Mouse (Mus musculus): ENCODE measurements at regions not wholly inside any gene's neighbourhood (a gene's known extent, or its start where the extent isn't known, plus 50 kb on each side); places are given as distances from the start of the nearest gene placed in this dataset.

DNA sequence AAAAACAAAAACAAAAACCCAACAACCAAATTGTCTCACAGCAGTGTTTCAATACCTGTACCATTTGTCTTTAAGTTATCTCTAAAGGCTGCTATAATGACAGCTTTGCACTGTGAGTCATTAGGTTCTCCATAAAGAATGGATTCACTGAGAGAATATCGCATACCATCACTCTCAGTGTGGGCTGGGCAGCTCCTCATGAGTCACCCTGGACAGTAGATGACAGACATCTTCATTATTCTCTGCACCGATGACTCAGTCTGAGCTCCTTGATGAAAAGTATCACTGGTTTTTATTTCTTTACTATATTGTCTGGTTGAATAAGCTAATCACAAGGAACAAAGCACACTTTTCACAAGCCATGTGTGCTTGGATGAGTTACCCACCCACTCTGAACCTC, 230.4 kb downstream of the Abcc12 start:
- Histone ChIP-seq H3K27me3 (ENCODE audit: control insufficient read depth, insufficient read depth, low read length) (no peaks in the 10 kb centered on the region), H3K27ac (ENCODE audit: low read depth, low read length) (no peak overlapping the region), H3K4me1 (replicated peaks; ENCODE audit: control insufficient read depth, insufficient read depth, low read length) (no peaks in the 10 kb centered on the region), H3K36me3 (ENCODE audit: control insufficient read depth, insufficient read depth, low read length) (no peaks in the 10 kb centered on the region), H3K9ac (ENCODE audit: low read length) (no peak overlapping the region), H3K4me2 (ENCODE audit: low read depth, low read length, severe bottlenecking) (no peak overlapping the region), H3K9me3 (ENCODE audit: control insufficient read depth, low read length) (no peaks in the 10 kb centered on the region), H3K4me3 (ENCODE audit: low read depth, low read length) (no peak overlapping the region)
- ATAC-seq (replicated peaks; ENCODE audit: low FRiP score) (no peak), DNase-seq (ENCODE audit: low spot score) (no peak)
- 86% methylated on average over 2 of the region's 2 CpGs for WGBS

DNA sequence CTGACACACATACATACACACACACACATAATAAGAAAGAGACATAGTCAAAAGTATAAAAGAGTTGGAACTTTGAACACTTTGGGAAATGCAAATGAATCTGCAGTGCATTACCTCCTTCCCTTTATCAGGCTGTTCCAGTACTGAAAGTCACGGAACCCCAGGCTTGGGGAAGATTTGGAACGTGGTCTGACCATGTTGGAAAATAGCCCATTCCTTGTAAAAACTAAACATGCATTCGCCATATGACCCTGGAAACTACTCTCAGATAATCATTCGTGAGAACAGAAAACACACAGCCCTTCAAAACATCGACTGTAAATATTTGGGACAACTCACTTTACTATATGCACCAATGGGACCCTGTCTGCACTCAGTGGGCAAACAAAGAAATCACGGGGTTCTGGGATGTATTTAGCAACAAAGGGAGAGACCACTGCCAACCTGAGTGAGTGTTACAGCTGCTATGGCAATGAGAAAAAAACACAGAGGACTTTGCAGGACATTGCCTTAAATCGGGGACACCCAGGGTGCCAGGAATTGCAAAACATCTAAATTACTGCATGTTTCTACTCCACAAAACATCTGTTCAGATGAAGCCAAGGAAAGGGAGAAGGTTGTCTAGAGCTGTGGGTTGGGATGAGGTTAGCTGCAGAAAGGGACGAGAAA, 238.3 kb downstream of the Abcc12 start:
- no peak for DNase-seq (ENCODE audit: low spot score)
- Histone ChIP-seq H3K9ac (ENCODE audit: low read length) (no peak overlapping the region), H3K9me3 (ENCODE audit: control insufficient read depth, low read length) (no peaks in the 10 kb centered on the region), H3K4me2 (ENCODE audit: low read depth, low read length, severe bottlenecking) (no peak overlapping the region), H3K27ac (ENCODE audit: low read depth, low read length) (no peak overlapping the region), H3K4me1 (replicated peaks; ENCODE audit: control insufficient read depth, insufficient read depth, low read length) (no peaks in the 10 kb centered on the region), H3K4me3 (ENCODE audit: low read depth, low read length) (no peak overlapping the region), H3K36me3 (ENCODE audit: control insufficient read depth, insufficient read depth, low read length) (no peaks in the 10 kb centered on the region), H3K27me3 (ENCODE audit: control insufficient read depth, insufficient read depth, low read length) (no peaks in the 10 kb centered on the region)
- no peak for ATAC-seq (replicated peaks; ENCODE audit: low FRiP score)
- 81% methylated on average over 8 of the region's 8 CpGs for WGBS

- ATAC-seq (replicated peaks; ENCODE audit: low FRiP score): no peak
- no peak overlapping the region for H3K27ac ChIP-seq (ENCODE audit: low read depth, low read length)
- no peaks in the 10 kb centered on the region for H3K4me1 ChIP-seq (replicated peaks; ENCODE audit: control insufficient read depth, insufficient read depth, low read length)
- no peaks in the 10 kb centered on the region for H3K27me3 ChIP-seq (ENCODE audit: control insufficient read depth, insufficient read depth, low read length)
- no peak overlapping the region for H3K9ac ChIP-seq (ENCODE audit: low read length)
- no peak overlapping the region for H3K4me2 ChIP-seq (ENCODE audit: low read depth, low read length, severe bottlenecking)
- 82% methylated on average over 18 of the region's 18 CpGs for WGBS
- no peak for DNase-seq (ENCODE audit: low spot score)
- no peaks in the 10 kb centered on the region for H3K36me3 ChIP-seq (ENCODE audit: control insufficient read depth, insufficient read depth, low read length)
- no peaks in the 10 kb centered on the region for H3K9me3 ChIP-seq (ENCODE audit: control insufficient read depth, low read length)
- no peak overlapping the region for H3K4me3 ChIP-seq (ENCODE audit: low read depth, low read length)
These were observed 241.8 kb downstream of the Abcc12 start for GRCm38 (mm10) chr8:86338574-86339264.

DNA sequence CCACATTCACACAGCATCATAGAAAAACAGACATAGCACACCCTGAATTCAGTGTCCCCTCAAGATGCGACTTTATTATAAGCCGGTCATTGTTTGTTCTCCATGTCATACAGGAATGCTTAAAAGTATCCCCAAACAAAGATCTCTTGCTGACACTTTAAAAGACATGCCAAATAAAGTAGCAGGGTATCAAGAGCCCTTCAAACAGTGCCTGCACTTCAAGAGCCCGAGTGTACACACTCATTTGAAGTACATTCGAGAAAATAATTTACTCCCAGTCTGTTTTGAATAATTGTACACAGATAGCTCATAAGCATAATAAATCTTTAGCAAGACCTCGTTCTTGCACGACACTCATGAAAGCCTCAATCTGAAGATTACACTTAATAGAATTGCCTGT, 249.1 kb downstream of the Abcc12 start:
- Histone ChIP-seq H3K27ac (ENCODE audit: low read depth, low read length) (no peak overlapping the region), H3K9ac (ENCODE audit: low read length) (no peak overlapping the region), H3K9me3 (ENCODE audit: control insufficient read depth, low read length) (no peaks in the 10 kb centered on the region), H3K4me1 (replicated peaks; ENCODE audit: control insufficient read depth, insufficient read depth, low read length) (0 out of 2 replicates have a peak, but pooled peaks cover 3% of the 10 kb centered on the region), H3K4me3 (ENCODE audit: low read depth, low read length) (no peak overlapping the region), H3K27me3 (ENCODE audit: control insufficient read depth, insufficient read depth, low read length) (peaks cover 7% of the 10 kb centered on the region), H3K36me3 (ENCODE audit: control insufficient read depth, insufficient read depth, low read length) (no peaks in the 10 kb centered on the region), H3K4me2 (ENCODE audit: low read depth, low read length, severe bottlenecking) (no peak overlapping the region)
- DNase-seq (ENCODE audit: low spot score): no peak
- no peak for ATAC-seq (replicated peaks; ENCODE audit: low FRiP score)
- WGBS: 73% methylated on average over 6 of the region's 6 CpGs

- DNase-seq (ENCODE audit: low spot score): peak; percentile 64
These were observed 251.9 kb downstream of the Abcc12 start for GRCm38 (mm10) chr8:86328626-86329025.

GRCm38 (mm10) chr8:86327982-86328381, 252.5 kb downstream of the Abcc12 start:
- Histone ChIP-seq H3K9me3 (ENCODE audit: control insufficient read depth, low read length) (no peaks in the 10 kb centered on the region), H3K4me3 (ENCODE audit: low read depth, low read length) (no peak overlapping the region), H3K27ac (ENCODE audit: low read depth, low read length) (no peak overlapping the region), H3K27me3 (ENCODE audit: control insufficient read depth, insufficient read depth, low read length) (peaks cover 7% of the 10 kb centered on the region), H3K9ac (ENCODE audit: low read length) (no peak overlapping the region), H3K36me3 (ENCODE audit: control insufficient read depth, insufficient read depth, low read length) (no peaks in the 10 kb centered on the region), H3K4me1 (replicated peaks; ENCODE audit: control insufficient read depth, insufficient read depth, low read length) (0 out of 2 replicates have a peak, but pooled peaks cover 3% of the 10 kb centered on the region), H3K4me2 (ENCODE audit: low read depth, low read length, severe bottlenecking) (no peak overlapping the region)
- DNase-seq (ENCODE audit: low spot score): no peak
- no peak for ATAC-seq (replicated peaks; ENCODE audit: low FRiP score)
- 59% methylated on average over 3 of the region's 3 CpGs for WGBS

More at GRCm38 (mm10) chr8:86328626-86329025, 251.9 kb downstream of the Abcc12 start:
- Histone ChIP-seq H3K27me3 (ENCODE audit: control insufficient read depth, insufficient read depth, low read length) (peaks cover 7% of the 10 kb centered on the region), H3K4me1 (replicated peaks; ENCODE audit: control insufficient read depth, insufficient read depth, low read length) (0 out of 2 replicates have a peak, but pooled peaks cover 3% of the 10 kb centered on the region), H3K4me2 (ENCODE audit: low read depth, low read length, severe bottlenecking) (no peak overlapping the region), H3K36me3 (ENCODE audit: control insufficient read depth, insufficient read depth, low read length) (no peaks in the 10 kb centered on the region), H3K9ac (ENCODE audit: low read length) (no peak overlapping the region), H3K9me3 (ENCODE audit: control insufficient read depth, low read length) (no peaks in the 10 kb centered on the region), H3K4me3 (ENCODE audit: low read depth, low read length) (no peak overlapping the region), H3K27ac (ENCODE audit: low read depth, low read length) (no peak overlapping the region)
- 8% methylated on average over 7 of the region's 7 CpGs for WGBS
- peak; percentile 78 for ATAC-seq (replicated peaks; ENCODE audit: low FRiP score)

GRCm38 (mm10) chr8:86325040-86325439, 255.4 kb downstream of the Abcc12 start:
- no peak overlapping the region for H3K27ac ChIP-seq (ENCODE audit: low read depth, low read length)
- no peak for DNase-seq (ENCODE audit: low spot score)
- no peaks in the 10 kb centered on the region for H3K9me3 ChIP-seq (ENCODE audit: control insufficient read depth, low read length)
- H3K27me3 ChIP-seq (ENCODE audit: control insufficient read depth, insufficient read depth, low read length): peaks cover 5% of the 10 kb centered on the region
- no peak overlapping the region for H3K4me2 ChIP-seq (ENCODE audit: low read depth, low read length, severe bottlenecking)
- H3K4me3 ChIP-seq (ENCODE audit: low read depth, low read length): no peak overlapping the region
- ATAC-seq (replicated peaks; ENCODE audit: low FRiP score): no peak
- H3K4me1 ChIP-seq (replicated peaks; ENCODE audit: control insufficient read depth, insufficient read depth, low read length): 0 out of 2 replicates have a peak, but pooled peaks cover 3% of the 10 kb centered on the region
- H3K36me3 ChIP-seq (ENCODE audit: control insufficient read depth, insufficient read depth, low read length): no peaks in the 10 kb centered on the region
- WGBS: 90% methylated on average over 7 of the region's 7 CpGs
- H3K9ac ChIP-seq (ENCODE audit: low read length): no peak overlapping the region

GRCm38 (mm10) chr8:86324542-86324941, 255.9 kb downstream of the Abcc12 start:
- no peak overlapping the region for H3K9ac ChIP-seq (ENCODE audit: low read length)
- peaks cover 4% of the 10 kb centered on the region; the same call in 1 of the 2 replicates for H3K27me3 ChIP-seq (ENCODE audit: control insufficient read depth, insufficient read depth, low read length)
- no peak overlapping the region for H3K4me2 ChIP-seq (ENCODE audit: low read depth, low read length, severe bottlenecking)
- H3K4me1 ChIP-seq (replicated peaks; ENCODE audit: control insufficient read depth, insufficient read depth, low read length): 0 out of 2 replicates have a peak, but pooled peaks cover 3% of the 10 kb centered on the region
- WGBS: 79% methylated on average over 4 of the region's 4 CpGs
- no peaks in the 10 kb centered on the region for H3K9me3 ChIP-seq (ENCODE audit: control insufficient read depth, low read length)
- no peak overlapping the region for H3K27ac ChIP-seq (ENCODE audit: low read depth, low read length)
- no peak for ATAC-seq (replicated peaks; ENCODE audit: low FRiP score)
- H3K4me3 ChIP-seq (ENCODE audit: low read depth, low read length): no peak overlapping the region
- no peak for DNase-seq (ENCODE audit: low spot score)
- no peaks in the 10 kb centered on the region for H3K36me3 ChIP-seq (ENCODE audit: control insufficient read depth, insufficient read depth, low read length)

Data from forebrain, embryonic 11.5 days (tissue).